Mouse (Mus musculus) layer of hippocampus, postnatal 14 days (tissue): ENCODE measurements around the gene Gm17409. TPM values are rescaled to one million over a fixed set of nuclear protein-coding genes. Genes with fewer than 3 reads are reported as not detected.

Experiments used
- total RNA-seq, 2 experiments: library from RNA; stranded (reverse); gene quantifications; 2 replicates each; pipeline ENCODE4 v1.2.3; 2021

Gene Gm17409
- total RNA-seq, 2 experiments from 2014 or later: not detected

Other genes starting within 250 kb of the Gm17409 start
- 1 to 10 TPM; 6.9 to 7.4 TPM for gene Acvr1c, start 112.2 kb upstream of the Gm17409 start, total RNA-seq
- gene Acvr1, start 97.0 kb downstream of the Gm17409 start, total RNA-seq: 10 to 100 TPM; 49.0 to 49.9 TPM
- gene Upp2, start 97.2 kb downstream of the Gm17409 start, total RNA-seq: 10 to 100 TPM; 20.4 to 23.0 TPM